Mouse (Mus musculus) spleen, adult 2 months (tissue): ENCODE results near the gene Mettl17. TPM values are rescaled to one million over a fixed set of nuclear protein-coding genes. Genes with fewer than 3 reads are reported as not detected.

Experiments used
- DNase-seq, 2 experiments: peaks; one replicate each; pipeline versions ENCODE4 v3.0.0 to v3.0.0-alpha.2; 2012 to 2021; ENCODE audit warnings: low spot score in 2 of 2, low read depth in 1 of 2
- H3K27ac ChIP-seq: fragments of 200-500 bp; 2 replicates; pipeline ENCODE4 v1.5.1; 2012; ENCODE audit warnings: low read length, inconsistent platforms; ENCODE audit not compliant: insufficient read depth
- H3K27me3 ChIP-seq: fragments of 200-500 bp; 2 replicates; pipeline ENCODE4 v1.6.1; 2012; ENCODE audit warnings: mild to moderate bottlenecking, moderate library complexity, low read length, inconsistent platforms; ENCODE audit not compliant: control insufficient read depth, insufficient read depth
- H3K36me3 ChIP-seq: fragments of 200-500 bp; 2 replicates; pipeline ENCODE4 v1.6.1; 2012; ENCODE audit warnings: mild to moderate bottlenecking, low read length, inconsistent platforms; ENCODE audit not compliant: control insufficient read depth, insufficient read depth
- H3K4me1 ChIP-seq: fragments of 200-500 bp; 2 replicates; pipeline ENCODE4 v1.6.1; 2011; ENCODE audit warnings: inconsistent platforms; ENCODE audit not compliant: control insufficient read depth, insufficient read depth, insufficient read length
- H3K4me3 ChIP-seq: fragments of 200-500 bp; 2 replicates; pipeline ENCODE4 v1.5.1; 2011; ENCODE audit warnings: mild to moderate bottlenecking, inconsistent platforms; ENCODE audit not compliant: insufficient read depth, insufficient read length; ENCODE audit errors: extremely low read depth
- CTCF ChIP-seq: fragments of 200-500 bp; IDR thresholded peaks from 2 replicates; pipeline ENCODE4 v1.5.1; 2011; ENCODE audit warnings: mild to moderate bottlenecking, inconsistent platforms; ENCODE audit not compliant: insufficient read depth, insufficient read length, insufficient replicate concordance; ENCODE audit errors: extremely low read depth
- POLR2A ChIP-seq: fragments of 200-500 bp; IDR thresholded peaks from 2 replicates; pipeline ENCODE4 v1.6.1; 2011; ENCODE audit warnings: low read depth, low read length, inconsistent platforms
- WGBS: fragments of 180-500 bp; shearing (Covaris S2); methylation state at CpG from one replicate; pipeline ENCODE4 v1.1.7; 2018; 5-methylcytosine and 5-hydroxymethylcytosine counted together
- polyA plus RNA-seq: library from polyadenylated mRNA; depleted of rRNA; stranded (reverse); fragments of >200 nt; gene quantifications from 2 replicates; pipeline ENCODE4 v1.2.3, GENCODE M21; 2012

Gene Mettl17
- polyA plus RNA-seq, 1 experiment = 24.9 TPM

- no peak overlapping the region for H3K27ac ChIP-seq
These were observed 27.9 kb downstream of the Mettl17 start for GRCm38 (mm10) chr14:51912391-51913061.

GRCm38 (mm10) chr14:51913062-51913959 is 28.7 kb downstream of the Mettl17 start:
- Histone ChIP-seq H3K36me3 (no peaks in the 10 kb centered on the region), H3K4me1 (peaks cover 3% of the 10 kb centered on the region), H3K27ac (peak overlapping the region; percentile 94), H3K27me3 (peaks cover 12% of the 10 kb centered on the region), H3K4me3 (peak overlapping the region; percentile 66)
- peak; percentile 62 to 67 for DNase-seq
- TF ChIP-seq POLR2A (0 out of 2 replicates have a peak, but pooled peaks have one; percentile 9), CTCF (no peak)
- 2% methylated on average over 58 of the region's 58 CpGs for WGBS

More at GRCm38 (mm10) chr14:51912391-51913061, 27.9 kb downstream of the Mettl17 start:
- Histone ChIP-seq H3K27me3 (peaks cover 12% of the 10 kb centered on the region), H3K4me1 (peaks cover 3% of the 10 kb centered on the region), H3K4me3 (peak overlapping the region; percentile 66), H3K36me3 (no peaks in the 10 kb centered on the region)
- whole genome bisulfite sequencing = 29% methylated on average over 14 of the region's 14 CpGs
- no peak for DNase-seq
- TF ChIP-seq POLR2A (no peak), CTCF (no peak)

GRCm38 (mm10) chr14:51913960-51914762 is 29.5 kb downstream of the Mettl17 start, which contains the start of gene Ndrg2:
Gene Ndrg2 (minus strand): TSS chr14:51914158.
- H3K27me3 ChIP-seq = peaks cover 12% of the 10 kb centered on the region
- 11% methylated on average over 23 of the region's 23 CpGs for WGBS
- DNase-seq = peak in 1 of 2 experiments; percentile 10

GRCm38 (mm10) chr14:51915030-51915429 is 30.4 kb downstream of the Mettl17 start:
- 11% methylated on average over 3 of the region's 3 CpGs for WGBS
- H3K27me3 ChIP-seq = peaks cover 12% of the 10 kb centered on the region
- H3K36me3 ChIP-seq = no peaks in the 10 kb centered on the region
- H3K4me3 ChIP-seq = no peak overlapping the region
- no peak for DNase-seq
- H3K27ac ChIP-seq = no peak overlapping the region
- H3K4me1 ChIP-seq = peaks cover 3% of the 10 kb centered on the region
- no peak for TF ChIP-seq POLR2A

More at GRCm38 (mm10) chr14:51913960-51914762, 29.5 kb downstream of the Mettl17 start, which contains the start of gene Ndrg2:
- peak within 1 kb of the TSS; percentile 94 for H3K27ac ChIP-seq
- peaks cover 3% of the 10 kb centered on the region for H3K4me1 ChIP-seq
- no peaks in the 10 kb centered on the region for H3K36me3 ChIP-seq
- TF ChIP-seq CTCF = no peak
- TF ChIP-seq POLR2A = no peak
- peak within 1 kb of the TSS; percentile 66 for H3K4me3 ChIP-seq

GRCm38 (mm10) chr14:51916539-51916938 is 31.9 kb downstream of the Mettl17 start:
- TF ChIP-seq CTCF (no peak), POLR2A (no peak)
- no peak overlapping the region for H3K4me3 ChIP-seq
- WGBS = 93% methylated on average over 4 of the region's 4 CpGs
- H3K27me3 ChIP-seq = peaks cover 12% of the 10 kb centered on the region
- no peak overlapping the region for H3K27ac ChIP-seq
- peaks cover 3% of the 10 kb centered on the region for H3K4me1 ChIP-seq
- DNase-seq = no peak
- H3K36me3 ChIP-seq = no peaks in the 10 kb centered on the region

GRCm38 (mm10) chr14:51918125-51918524 is 33.5 kb downstream of the Mettl17 start, which contains the start of gene Tppp2:
Gene Tppp2 (plus strand): TSS chr14:51918425.
- peaks cover 2% of the 10 kb centered on the region; the same call in 1 of the 2 replicates for H3K4me1 ChIP-seq
- DNase-seq = no peak
- H3K4me3 ChIP-seq = no peak within 1 kb of the TSS
- no peak within 1 kb of the TSS for H3K27ac ChIP-seq
- no peaks in the 10 kb centered on the region for H3K36me3 ChIP-seq
- H3K27me3 ChIP-seq = peaks cover 5% of the 10 kb centered on the region
- 95% methylated on average over 4 of the region's 4 CpGs for WGBS
- TF ChIP-seq POLR2A (no peak), CTCF (no peak)
